18 mouse cellular contexts compared by ENCODE assay signal in genomic region chr19:9047946-9048387, GRCm38 (mm10). TPM values are rescaled to one million over a fixed set of nuclear protein-coding genes. Genes with fewer than 3 reads are reported as not detected.
DNase-seq lines count a peak whose midpoint lies in the region; ATAC-seq and TF ChIP-seq lines count a peak whose summit lies in the region.
"Had no signal": no experiment of that assay in that cellular context is flagged by ENCODE, and none has a peak within 500 bp of the region (broad histone marks: within the 10 kb centered on the region; RNA-seq: fewer than 3 reads in every experiment).

No protein-coding gene starts in this region.

- no peak for TF ChIP-seq POLR2A in ES-Bruce4 (IDR thresholded peaks at IDR 0.05; ENCODE audit: insufficient read depth, low read length)

- H3K9me3 ChIP-seq in kidney, postnatal 0 days (replicated peaks; ENCODE audit: low read length): no peaks in the 10 kb centered on the region
- H3K9me3 ChIP-seq in ES-Bruce4 (replicated peaks; ENCODE audit: control insufficient read depth, insufficient read depth, low read length, poor library complexity, severe bottlenecking): no peaks in the 10 kb centered on the region; the same call in 1 of the 2 replicates
- H3K9me3 ChIP-seq in limb, embryonic 10.5 days (replicated peaks): no peaks in the 10 kb centered on the region
- H3K9me3 ChIP-seq: embryonic facial prominence, embryonic 13.5 days; hindbrain, embryonic 13.5 days; limb, embryonic 12.5 days; midbrain, embryonic 15.5 days had no signal

- H3K4me2 ChIP-seq in kidney, postnatal 0 days (ENCODE audit: low read length): no peak overlapping the region
- H3K4me2 ChIP-seq: embryonic facial prominence, embryonic 13.5 days; hindbrain, embryonic 13.5 days; limb, embryonic 12.5 days; midbrain, embryonic 15.5 days had no signal

- no peaks in the 10 kb centered on the region for H3K27me3 ChIP-seq in kidney, postnatal 0 days (ENCODE audit: insufficient read depth, low read length)
- no peaks in the 10 kb centered on the region for H3K27me3 ChIP-seq in ES-Bruce4 (ENCODE audit: control insufficient read depth, insufficient read depth, low read length, poor library complexity, severe bottlenecking)
- no peaks in the 10 kb centered on the region for H3K27me3 ChIP-seq in limb, embryonic 10.5 days (ENCODE audit: low read depth, poor library complexity, severe bottlenecking)
- H3K27me3 ChIP-seq: embryonic facial prominence, embryonic 13.5 days; hindbrain, embryonic 13.5 days; limb, embryonic 12.5 days; midbrain, embryonic 15.5 days had no signal

- no peak overlapping the region for H3K27ac ChIP-seq in kidney, postnatal 0 days
- peak overlapping the region; percentile 8; the same call in 1 of the 2 replicates for H3K27ac ChIP-seq in ES-Bruce4 (ENCODE audit: insufficient read depth, low read length)
- 0 out of 2 replicates have a peak overlapping the region, but pooled peaks have one; percentile 34 for H3K27ac ChIP-seq in limb, embryonic 10.5 days
- H3K27ac ChIP-seq: embryonic facial prominence, embryonic 13.5 days; hindbrain, embryonic 13.5 days; limb, embryonic 12.5 days; midbrain, embryonic 15.5 days had no signal

- no peak overlapping the region for H3K9ac ChIP-seq in kidney, postnatal 0 days (ENCODE audit: low read depth, low read length)
- H3K9ac ChIP-seq in ES-Bruce4 (ENCODE audit: low read depth, poor library complexity, severe bottlenecking): no peak overlapping the region
- H3K9ac ChIP-seq: embryonic facial prominence, embryonic 13.5 days; hindbrain, embryonic 13.5 days; limb, embryonic 12.5 days; midbrain, embryonic 15.5 days had no signal

- no peaks in the 10 kb centered on the region for H3K36me3 ChIP-seq in kidney, postnatal 0 days (ENCODE audit: insufficient read depth, low read length)
- H3K36me3 ChIP-seq in ES-Bruce4 (ENCODE audit: control insufficient read depth, insufficient read depth, low read length, poor library complexity, severe bottlenecking): no peaks in the 10 kb centered on the region
- no peaks in the 10 kb centered on the region for H3K36me3 ChIP-seq in limb, embryonic 10.5 days
- H3K36me3 ChIP-seq: embryonic facial prominence, embryonic 13.5 days; hindbrain, embryonic 13.5 days; limb, embryonic 12.5 days; midbrain, embryonic 15.5 days had no signal

- WGBS in kidney, postnatal 0 days: 34% methylated on average over 1 of the region's 1 CpGs
- WGBS in limb, embryonic 10.5 days: 86% methylated on average over 1 of the region's 1 CpGs

- TF ChIP-seq CTCF in kidney, postnatal 0 days (IDR thresholded peaks at IDR 0.05; ENCODE audit: low read depth): no peak
- TF ChIP-seq CTCF in ES-Bruce4 (IDR thresholded peaks at IDR 0.05; ENCODE audit: low read depth, low read length): no peak

- ATAC-seq in kidney, postnatal 0 days (replicated peaks; ENCODE audit: low FRiP score, low read depth): no peak
- no peak for ATAC-seq in cerebellum, adult (ENCODE audit: insufficient number of reproducible peaks, low FRiP score, low TSS enrichment)
- ATAC-seq: midbrain, embryonic 15.5 days had no signal

- DNase-seq in adrenal gland, postnatal 14 days: peak; percentile 34
- no peak for DNase-seq in adrenal gland, adult 8-10 months
- peak; percentile 71 for DNase-seq in kidney, postnatal 0 days (ENCODE audit: low spot score)
- no peak for DNase-seq in kidney, adult 9 months
- DNase-seq in limb, embryonic 10.5 days (ENCODE audit: low spot score): no peak
- no peak for DNase-seq in frontal cortex, postnatal 14 days (ENCODE audit: low spot score in 2 of 2)
- DNase-seq: cerebellum, adult 9-10 months; layer of hippocampus, adult 9-11 months; spleen, adult 18-20 months had no signal

- no peak overlapping the region for H3K4me3 ChIP-seq in kidney, postnatal 0 days (replicated peaks; ENCODE audit: low read depth, low read length)
- H3K4me3 ChIP-seq in ES-Bruce4 (ENCODE audit: low read depth, low read length): no peak overlapping the region
- no peak overlapping the region for H3K4me3 ChIP-seq in limb, embryonic 10.5 days
- H3K4me3 ChIP-seq: embryonic facial prominence, embryonic 13.5 days; hindbrain, embryonic 13.5 days; limb, embryonic 12.5 days; midbrain, embryonic 15.5 days had no signal

- no peak for TF ChIP-seq EP300 in ES-Bruce4 (IDR thresholded peaks at IDR 0.05; ENCODE audit: insufficient read depth, low read depth, low read length)

- peaks cover 6% of the 10 kb centered on the region for H3K4me1 ChIP-seq in kidney, postnatal 0 days (replicated peaks; ENCODE audit: insufficient read depth, low read length)
- H3K4me1 ChIP-seq in ES-Bruce4 (ENCODE audit: control insufficient read depth, insufficient read depth, low read length): peaks cover 2% of the 10 kb centered on the region
- peaks cover 9% of the 10 kb centered on the region for H3K4me1 ChIP-seq in limb, embryonic 10.5 days
- H3K4me1 ChIP-seq: hindbrain, embryonic 13.5 days; midbrain, embryonic 15.5 days had no signal

RNA-seq across cellular contexts. Expression of gene Scgb1a1, which starts 39.8 kb away (rescaled TPM):
- total RNA-seq in adrenal gland, postnatal 14 days (2021): 4.4 TPM in 1 of 2 replicates, not detected in the other
- total RNA-seq in adrenal gland, adult 8-10 months (2022): under 1 TPM in 1 of 4 experiments, not detected in 3; 0.73 TPM
- not detected in 2 replicates for polyA plus RNA-seq in kidney, postnatal 0 days (2015; fragmentation: Nextera tagmentation; extraction: Ambion mirVana)
- polyA plus RNA-seq in ES-Bruce4 (2011; ENCODE audit: insufficient read depth, insufficient read length, low read depth, missing spikeins): not detected in 2 replicates
- polyA plus RNA-seq in limb, embryonic 10.5 days (2016; fragmentation: Nextera tagmentation; extraction: Ambion mirVana): not detected in 2 replicates
- total RNA-seq: adrenal gland, adult 18-20 months; MEL; neutrophil, adult 5-6 weeks had no signal
- polyA plus RNA-seq: embryonic facial prominence, embryonic 13.5 days; hindbrain, embryonic 13.5 days; limb, embryonic 12.5 days; midbrain, embryonic 15.5 days had no signal

RNA-seq across cellular contexts. Expression of gene Ahnak, which starts 58.9 kb away (rescaled TPM):
- total RNA-seq in adrenal gland, postnatal 14 days (2021): 157 and 186 TPM in 2 replicates
- total RNA-seq in adrenal gland, adult 8-10 months (2022): 100 to 1,000 TPM; 122 to 227 (median 158) TPM
- polyA plus RNA-seq in kidney, postnatal 0 days (2015; fragmentation: Nextera tagmentation; extraction: Ambion mirVana): 22.5 and 27.5 TPM in 2 replicates
- 162 and 163 TPM in 2 replicates for polyA plus RNA-seq in ES-Bruce4 (2011; ENCODE audit: insufficient read depth, insufficient read length, low read depth, missing spikeins)
- polyA plus RNA-seq in limb, embryonic 10.5 days (2016; fragmentation: Nextera tagmentation; extraction: Ambion mirVana): 5.3 and 8.9 TPM in 2 replicates

Comparison
In these comparisons a context has a peak if more than half of its experiments do, and no peak if none do; other contexts are left out.
1. DNase-seq: peak in adrenal gland, postnatal 14 days (single experiment) and kidney, postnatal 0 days (single experiment); none in adrenal gland, adult 8-10 months (single experiment), kidney, adult 9 months (single experiment), limb, embryonic 10.5 days (single experiment) and frontal cortex, postnatal 14 days (0 of 2).